Mouse (Mus musculus): ENCODE data around the gene Trip4.
A peak's percentile ranks its signal among the peaks of the same experiment; 100 is the strongest.

Gene Trip4

DNA sequence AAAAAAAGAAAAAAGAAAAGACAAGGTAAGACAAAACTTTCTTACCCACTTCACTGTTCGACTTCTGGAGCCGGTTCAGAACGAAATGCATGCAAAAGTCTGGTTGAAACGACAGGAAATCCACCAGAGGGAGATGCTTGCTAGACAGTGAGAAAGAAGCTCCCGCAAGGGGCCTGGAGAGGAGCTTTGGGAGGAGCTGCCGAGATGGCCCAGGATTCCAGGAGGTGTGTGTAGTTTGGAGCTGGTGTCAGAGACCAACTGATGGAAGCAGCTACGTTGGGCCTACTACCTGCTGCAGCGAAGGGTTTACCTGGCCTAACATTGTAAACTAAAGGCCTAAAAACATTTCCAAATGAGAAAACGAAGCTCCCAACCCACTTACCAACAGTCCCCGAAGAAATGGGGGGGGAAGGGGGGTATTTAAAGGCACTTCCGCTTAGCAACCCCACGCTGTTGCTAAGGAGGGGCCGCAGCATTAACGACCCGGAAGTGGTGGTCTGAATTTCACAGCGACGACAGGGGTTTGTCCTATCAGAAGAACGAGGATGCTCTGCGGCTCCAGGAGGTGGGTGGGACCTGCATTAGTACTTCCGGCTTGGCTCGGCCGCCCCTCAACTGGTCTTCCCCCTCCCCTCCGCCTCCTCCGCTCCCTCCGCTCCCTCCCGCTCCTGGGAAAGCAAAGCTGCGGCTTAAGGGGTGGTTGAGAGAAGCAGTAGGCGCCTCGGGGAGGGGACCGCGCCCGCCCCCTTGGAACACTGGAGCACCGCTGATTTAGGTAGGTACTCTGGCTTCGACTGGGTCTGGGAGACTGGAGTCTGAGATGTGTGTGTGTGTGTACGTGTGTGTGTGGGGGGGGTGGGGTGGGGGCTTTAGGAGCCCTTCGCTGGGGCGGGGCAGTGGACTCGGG lies at the start of gene Trip4, which contains the start of gene Csnk1g1:
Gene Trip4 (minus strand): TSS at position 401 of the 907 bp plus-strand sequence.
Gene Csnk1g1 (plus strand): TSS at position 531 of the 907 bp plus-strand sequence.
- DNase-seq = peak; percentile 87

DNA sequence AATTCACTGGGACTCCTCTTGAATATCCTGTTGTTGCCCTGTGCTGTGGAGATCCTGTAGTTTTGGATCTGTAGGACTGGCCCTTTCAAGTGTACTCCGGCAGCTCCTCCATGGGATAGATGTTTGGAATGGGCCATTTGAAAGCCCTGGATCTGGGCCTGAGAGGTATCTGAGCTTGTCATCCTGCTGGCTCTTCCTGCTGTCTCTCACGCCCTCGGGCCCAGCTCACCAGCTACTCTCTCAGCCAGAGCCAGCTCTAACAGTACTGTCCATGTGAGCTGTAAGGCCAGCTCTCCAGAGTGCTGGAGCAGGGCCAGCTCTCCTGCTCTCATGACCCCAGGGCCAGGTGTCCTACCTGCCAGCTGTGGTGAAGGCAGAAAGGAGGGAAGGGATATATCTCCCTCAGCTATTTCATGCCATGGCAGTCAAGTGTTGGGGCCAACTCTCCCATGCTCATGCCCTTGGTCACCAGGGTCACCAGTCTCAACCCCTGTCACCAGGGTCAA lies 42.5 kb upstream of the Trip4 start:
- no peak for DNase-seq

DNA sequence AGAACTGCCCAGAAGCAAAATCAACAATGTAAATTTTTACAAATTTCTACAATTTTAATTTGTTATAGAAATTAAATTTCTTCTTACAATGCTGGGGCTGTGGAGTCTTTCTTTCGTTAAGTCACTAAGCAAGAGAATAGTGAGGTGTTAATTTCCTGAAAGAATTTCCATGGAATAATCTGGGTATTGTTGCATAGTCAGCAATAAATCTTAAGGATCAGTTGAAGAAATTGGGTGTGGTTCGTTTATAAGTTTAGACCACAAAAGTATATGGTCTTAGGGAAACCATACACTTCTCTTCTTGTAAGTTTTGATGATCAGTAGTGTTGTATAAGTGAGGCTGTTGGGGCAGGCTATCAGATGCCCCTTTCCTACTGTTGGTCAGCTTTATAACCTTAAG lies 29.0 kb upstream of the Trip4 start:
- DNase-seq = no peak

DNA sequence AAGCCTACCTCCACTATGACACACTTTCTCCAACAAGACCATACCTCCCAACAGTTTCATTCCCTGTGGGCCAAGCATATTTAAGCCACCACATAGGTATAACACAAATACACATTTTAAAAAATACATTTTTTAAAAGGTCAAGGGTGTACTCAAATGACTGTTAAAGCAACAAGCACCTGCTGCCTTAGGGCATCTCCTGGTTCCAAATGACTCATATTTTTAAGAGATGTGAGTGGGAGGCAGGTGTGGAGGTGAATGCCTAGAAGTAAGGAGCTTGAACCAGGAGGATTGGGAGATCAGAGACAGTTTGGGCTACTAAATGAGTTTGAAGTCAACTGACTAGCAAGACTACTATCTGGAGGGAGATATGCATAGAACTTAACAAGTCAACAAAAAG lies 21.2 kb upstream of the Trip4 start:
- DNase-seq = no peak

DNA sequence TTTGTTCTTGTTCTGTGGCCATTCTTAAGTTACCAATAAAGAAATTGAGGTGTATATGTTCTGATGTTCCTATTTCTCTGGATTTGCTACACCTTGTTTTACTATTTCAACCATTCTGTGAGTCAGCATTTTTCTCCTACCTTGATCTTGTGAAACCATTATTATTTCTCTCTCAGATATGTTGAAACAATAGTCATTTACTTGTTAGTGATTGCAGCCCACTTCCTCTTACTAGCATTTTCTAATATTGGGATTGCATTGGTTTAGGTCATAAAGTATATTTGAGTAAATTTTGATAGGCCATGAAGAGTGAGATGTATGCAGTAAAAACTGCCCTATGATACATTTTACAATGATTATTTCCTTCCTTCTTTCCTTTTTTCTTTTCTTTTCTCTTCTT lies 19.9 kb upstream of the Trip4 start:
- no peak for DNase-seq

DNA sequence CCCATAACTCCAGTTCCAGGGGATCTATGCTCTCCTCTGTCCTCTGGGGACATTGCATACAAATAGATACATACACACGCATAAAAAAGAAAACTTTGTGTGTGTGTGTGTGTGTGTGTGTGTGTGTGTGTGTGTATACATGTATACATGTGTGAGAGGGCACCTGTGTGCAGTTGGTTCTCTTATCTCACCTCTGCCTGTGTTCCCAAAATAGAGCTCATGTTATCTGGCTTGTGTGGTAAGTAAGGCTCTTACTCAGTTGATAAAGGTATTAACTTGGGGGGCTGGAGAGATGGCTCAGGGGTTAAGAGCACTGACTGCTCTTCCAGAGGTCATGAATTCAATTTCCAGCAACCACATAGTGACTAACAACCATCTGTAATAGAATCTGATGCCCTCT lies 8.4 kb upstream of the Trip4 start:
- no peak for DNase-seq

DNA sequence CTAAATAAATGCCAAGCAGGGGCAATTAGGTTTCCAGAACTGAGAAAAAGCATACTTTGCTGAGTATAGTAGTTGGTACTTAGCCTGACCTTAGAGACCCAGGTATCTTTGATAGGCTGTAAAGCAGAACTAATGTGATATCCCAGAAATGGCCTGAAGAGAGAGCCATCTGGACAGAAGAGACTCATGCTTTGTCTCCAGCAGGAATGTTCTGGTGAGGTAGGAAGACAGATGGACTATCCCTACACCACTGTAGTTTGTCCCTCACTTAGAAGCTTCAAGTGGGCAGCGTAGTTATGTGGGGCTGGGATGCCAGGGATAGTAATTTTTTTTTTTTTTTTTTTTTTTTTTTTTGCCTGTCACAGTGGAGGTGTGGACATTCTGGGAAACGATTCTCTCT lies 5.4 kb upstream of the Trip4 start:
- DNase-seq = no peak

DNA sequence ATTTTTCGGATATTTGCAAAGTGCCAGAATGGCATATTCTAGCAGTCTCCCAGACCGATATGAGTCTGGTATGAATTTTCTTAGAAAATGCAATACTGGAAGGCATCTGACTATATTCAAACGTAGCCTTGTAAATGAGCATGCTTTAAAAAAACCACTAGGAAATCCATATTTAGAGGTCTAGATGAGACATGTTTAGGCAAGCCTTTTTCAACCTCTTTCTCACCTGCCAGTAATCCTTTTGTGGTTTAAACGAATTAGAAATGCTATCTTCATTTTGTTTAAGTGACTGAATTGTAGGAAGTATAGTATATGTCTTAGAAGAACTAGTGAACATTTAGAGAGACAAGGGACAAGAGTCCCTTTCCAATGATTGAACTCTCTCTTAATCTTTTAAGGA lies 1.2 kb upstream of the Trip4 start:
- no peak for DNase-seq

DNA sequence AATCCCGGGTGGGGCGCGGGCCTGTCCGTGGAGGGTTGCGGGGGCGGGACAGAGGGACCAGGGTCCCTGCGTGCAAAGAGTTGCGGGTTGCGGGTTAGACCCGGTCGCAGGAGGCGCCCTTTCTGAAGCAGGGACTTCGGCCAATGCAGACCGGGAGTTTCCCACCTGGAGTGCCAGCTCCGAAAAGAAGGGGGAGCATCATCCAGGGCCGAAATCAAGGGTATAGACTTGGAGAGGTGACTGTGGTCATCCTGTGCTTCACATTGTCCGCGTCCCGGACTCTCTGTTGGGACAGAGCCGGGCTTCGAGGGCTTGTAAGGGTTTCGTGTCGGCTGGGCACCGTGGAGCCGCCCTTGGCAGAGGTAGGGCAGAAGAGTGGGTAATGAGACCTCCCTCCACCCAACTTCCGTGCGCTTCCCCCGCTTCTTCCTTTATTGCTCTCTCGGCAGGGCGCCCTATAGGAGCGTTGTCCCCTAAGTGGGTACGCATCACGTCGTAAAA lies 757 bp upstream of the Trip4 start:
- peak; percentile 62 for DNase-seq

DNA sequence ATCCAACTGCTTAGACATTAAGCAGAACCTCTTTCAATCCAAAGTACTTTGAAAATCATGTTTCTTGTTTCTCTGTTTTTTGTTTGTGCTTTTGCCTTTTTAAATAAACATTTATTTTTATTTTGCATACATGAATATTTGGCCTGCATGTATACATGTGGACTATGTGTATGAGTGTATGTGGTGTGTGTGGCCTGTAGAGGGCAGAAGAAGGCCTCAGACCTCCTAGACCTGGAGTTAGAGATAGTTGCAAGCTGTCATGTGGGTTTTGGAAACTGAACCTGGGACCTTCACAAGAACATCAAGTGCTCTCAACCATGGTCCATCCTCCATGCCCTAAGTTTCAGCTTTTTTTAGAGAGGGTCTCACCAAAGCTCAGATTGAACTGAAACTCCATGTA lies 5.2 kb downstream of the Trip4 start:
- DNase-seq = no peak

DNA sequence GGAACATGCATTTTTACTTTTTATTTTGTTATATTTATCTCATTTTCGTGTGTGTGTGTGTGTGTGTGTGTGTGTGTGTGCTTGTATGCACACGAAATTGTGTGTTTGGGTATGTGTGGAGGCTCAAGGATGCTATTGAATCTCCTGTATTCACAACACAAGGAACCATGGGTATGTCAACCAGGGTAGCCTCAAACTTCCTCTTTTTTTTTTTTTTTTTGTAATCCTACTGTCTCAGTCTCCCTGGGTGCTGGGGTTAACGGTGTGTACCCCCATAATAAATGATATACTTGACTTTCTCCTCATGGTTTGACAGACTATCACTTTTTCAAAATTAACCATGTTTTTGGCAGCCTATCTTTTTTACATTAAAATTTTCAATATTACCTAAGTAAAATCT lies 5.7 kb downstream of the Trip4 start:
- no peak for DNase-seq

DNA sequence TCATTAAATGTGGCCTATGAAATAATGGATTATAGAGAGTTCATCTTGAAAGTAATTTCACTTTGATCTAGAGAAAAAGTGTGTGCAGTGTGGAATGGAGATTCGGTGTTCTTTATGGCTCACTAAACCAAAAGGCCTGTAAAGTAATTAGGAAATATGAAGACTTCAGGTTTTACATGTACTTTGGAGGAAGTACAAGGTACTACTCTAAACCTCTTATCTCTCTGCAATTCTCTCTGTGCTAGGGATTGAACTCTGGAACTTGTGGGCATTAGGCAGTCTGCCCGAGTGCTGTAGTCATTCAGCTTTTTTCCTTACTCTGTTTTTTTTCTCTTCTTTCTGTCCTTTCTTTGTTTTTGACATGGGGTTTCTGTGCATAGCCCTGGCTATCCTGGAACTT lies 11.6 kb downstream of the Trip4 start:
- no peak for DNase-seq

DNA sequence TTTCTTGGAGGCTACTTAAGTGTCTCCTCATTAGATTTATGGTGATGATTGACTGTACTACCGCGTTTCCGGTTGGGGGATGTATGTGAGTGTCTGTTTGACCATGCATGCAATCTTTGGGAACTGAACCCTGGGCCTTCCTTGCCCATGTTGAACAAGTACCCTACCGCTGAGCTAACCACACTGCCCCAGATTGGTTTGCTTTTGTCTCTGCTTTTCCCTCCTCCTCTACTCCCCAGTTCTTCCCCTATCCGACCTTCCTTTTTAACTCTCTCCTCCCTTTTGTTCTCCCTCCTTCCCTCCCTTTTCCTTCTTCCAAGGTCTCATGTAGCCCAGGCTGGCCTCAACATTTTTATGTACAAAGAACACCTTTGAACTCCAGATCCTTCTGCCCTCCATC lies 17.5 kb downstream of the Trip4 start:
- DNase-seq = no peak

DNA sequence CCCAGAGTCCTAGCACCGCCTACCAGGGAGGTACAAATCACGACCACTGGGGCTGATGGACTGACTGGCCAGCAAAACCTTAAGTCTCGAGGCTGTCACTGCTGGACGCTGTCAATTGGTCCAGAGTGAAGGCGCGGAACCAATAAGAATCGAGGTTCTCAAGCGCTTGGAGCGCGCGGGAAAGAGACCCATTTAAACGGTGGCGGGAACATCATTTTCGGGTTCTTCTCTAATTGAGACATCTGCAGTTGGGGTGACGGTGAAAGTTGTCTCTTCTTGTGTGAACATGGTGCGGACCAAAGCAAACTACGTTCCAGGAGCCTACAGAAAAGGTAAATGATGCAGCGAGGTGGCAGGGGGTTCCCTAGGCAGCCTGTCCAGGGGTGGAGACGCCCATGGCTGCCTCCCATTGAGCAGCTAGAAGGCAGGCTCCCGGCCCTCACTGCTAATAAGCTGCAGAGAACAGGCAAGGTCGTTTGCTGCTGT lies 18.4 kb downstream of the Trip4 start, which contains the start of gene Pclaf:
Gene Pclaf (plus strand): TSS at position 95 of the 486 bp plus-strand sequence.
- peak; percentile 47 for DNase-seq

DNA sequence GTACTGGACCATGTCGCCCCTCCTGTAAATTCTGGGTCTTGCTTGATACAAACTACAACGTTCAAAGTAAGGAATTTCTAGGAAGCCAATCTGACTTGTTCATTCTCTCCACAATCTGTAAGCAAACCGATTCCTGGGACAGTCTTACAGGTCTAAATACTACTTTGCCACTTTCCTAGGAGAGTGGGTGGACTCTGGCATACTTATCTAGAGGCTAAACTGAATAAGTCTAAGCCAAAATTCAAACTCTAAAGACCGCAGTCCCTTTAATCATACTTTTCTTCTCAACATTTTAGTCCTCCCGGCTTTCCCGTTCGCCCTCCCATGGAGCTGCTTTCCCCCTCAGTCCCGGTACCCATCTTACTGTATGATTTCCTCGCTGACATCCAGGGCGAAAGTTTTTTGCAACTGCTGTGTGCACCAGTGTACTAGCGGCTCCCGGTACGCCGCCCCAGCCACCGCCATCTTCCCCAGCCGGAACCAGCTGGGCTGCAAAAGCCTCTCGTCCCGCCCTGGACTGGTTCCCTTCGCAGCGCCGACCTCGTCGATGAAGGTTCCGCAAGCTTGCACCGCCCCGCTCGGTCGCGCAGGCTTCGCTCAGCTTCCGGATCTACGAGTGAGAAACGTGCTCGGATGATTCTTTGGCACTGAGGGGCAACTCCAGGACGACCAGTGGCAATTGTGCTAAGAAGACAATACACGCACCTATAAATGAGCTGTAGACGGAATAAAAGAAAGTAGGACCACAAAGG lies 23.9 kb downstream of the Trip4 start:
- peak; percentile 89 for DNase-seq

DNA sequence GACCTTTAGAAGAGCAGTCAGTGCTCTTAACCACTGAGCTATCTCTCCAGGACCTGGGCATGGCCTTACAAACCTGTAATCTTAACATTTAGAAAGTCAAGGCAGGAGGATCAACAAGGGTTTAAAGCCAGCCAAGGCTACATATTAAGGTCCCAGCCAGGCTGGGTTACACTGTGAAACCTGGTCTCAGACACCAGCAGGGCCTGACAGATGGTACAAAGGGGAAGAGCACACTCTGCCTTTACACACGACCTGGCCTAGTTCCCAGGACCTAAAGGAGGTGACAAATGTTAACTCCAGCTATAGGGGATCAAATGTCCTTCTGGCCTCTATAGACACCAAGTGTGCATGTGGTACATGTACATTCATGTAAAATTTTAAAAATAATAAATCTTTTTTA lies 48.9 kb downstream of the Trip4 start:
- no peak for DNase-seq

DNA sequence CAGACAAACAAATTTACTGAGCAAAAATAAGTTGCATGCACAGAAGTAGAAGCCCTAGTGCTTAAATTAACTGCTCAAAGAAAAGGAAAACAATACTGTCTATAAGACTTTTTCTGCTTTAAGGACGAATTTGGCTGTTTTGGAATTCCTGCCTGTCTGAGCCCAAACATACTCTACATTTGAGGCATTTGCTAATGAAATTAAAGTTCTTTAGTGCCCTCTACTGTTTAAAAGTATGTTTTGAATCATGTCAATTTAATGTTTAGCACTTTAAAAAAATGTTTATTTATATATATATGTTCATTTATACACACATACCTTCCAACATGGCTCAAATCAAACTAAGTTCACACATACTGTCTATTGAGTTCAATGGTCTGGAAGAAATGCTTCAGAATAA lies 58.4 kb downstream of the Trip4 start:
- no peak for DNase-seq

DNA sequence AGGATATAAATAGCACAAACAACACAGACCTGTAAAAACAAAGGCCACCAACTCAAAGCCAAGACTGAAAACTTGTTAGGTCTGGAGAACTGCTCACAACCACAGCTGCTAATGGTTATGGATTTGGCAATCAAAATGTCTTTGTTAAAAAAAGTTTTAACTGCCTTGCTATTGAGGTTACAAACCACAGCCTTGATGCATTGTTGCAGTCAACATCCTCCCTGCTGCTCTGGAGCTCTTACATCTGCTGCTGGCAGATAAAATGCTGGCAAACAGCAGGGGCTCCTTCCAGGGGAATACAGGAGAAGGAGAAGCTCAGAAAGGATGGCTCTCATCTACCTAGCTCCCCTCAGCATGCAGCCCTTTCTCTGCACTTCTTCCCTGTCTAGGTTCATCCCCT lies 60.4 kb downstream of the Trip4 start:
- DNase-seq = no peak

DNA sequence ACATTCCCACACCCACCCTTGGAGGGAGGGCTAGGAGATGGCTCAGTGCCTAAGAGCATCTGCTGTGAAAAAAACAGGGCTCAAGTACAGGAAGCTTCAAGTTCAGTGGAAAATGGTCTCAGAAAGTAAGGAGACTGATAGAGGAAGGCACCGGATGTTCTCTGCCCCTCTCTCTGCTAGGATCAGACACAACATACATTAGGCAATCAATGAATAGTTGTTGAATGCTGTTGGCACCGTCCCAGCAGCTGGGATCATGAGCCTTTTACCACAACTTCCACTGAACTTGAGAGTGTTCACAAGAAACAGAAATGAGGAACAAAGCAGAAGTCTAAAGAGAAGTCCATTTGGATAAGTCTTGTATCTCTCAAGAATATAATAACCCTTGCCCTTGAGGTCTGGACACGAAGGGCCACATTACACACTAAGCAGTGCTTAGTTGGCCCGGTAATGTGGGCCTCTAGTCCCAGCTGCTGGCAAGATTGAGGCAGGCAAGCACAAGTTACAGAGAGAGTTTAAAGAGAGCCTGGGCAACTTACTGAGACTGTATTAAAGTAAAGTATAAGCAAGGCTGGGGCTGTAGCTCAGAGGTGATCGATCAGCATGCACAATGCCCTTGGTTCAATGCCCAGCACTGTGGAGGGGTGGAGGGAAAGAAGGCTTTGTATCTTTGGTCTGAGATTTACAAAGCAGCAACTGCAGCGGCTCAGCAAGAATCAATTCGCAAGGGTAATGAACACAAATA lies 64.0 kb downstream of the Trip4 start:
- peak; percentile 28 for DNase-seq

DNA sequence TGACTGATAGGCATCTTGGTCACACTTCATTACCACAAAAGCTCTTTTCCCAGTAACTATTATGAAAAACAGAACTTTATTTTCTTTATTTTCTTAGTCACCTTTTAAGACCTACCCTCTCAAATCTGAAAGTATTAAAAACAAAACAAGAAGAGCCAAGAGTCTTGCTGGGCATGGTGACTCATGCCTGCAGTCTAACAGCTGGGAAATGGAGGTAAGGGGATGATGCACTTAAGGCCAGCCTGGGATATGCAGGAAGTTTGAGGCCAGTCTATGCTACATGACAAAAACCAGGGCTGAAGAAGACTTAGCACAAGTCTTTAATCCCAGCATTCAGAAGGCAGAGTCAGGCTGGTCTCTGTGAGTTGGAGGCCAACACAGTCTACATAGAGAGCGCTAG lies 68.8 kb downstream of the Trip4 start:
- DNase-seq = no peak

DNA sequence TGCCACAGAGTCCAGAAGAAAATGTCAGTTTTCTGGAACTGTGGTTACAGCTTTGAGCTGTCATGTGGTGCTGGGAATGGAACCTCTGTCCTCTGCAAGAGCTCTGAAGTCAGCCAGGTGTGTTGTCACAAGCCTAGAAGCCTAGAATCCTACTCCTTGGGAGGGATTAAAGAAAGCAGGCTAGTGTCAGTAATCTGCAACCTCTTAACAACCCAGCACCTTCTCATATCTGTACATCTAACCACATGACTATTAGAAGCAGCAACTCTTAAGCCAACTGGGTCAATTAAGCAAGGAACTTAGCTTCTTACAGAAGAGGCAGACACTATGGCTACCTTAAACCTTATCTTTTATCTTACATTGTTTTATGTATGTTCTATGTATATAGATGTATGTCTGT lies 71.7 kb downstream of the Trip4 start:
- no peak for DNase-seq

DNA sequence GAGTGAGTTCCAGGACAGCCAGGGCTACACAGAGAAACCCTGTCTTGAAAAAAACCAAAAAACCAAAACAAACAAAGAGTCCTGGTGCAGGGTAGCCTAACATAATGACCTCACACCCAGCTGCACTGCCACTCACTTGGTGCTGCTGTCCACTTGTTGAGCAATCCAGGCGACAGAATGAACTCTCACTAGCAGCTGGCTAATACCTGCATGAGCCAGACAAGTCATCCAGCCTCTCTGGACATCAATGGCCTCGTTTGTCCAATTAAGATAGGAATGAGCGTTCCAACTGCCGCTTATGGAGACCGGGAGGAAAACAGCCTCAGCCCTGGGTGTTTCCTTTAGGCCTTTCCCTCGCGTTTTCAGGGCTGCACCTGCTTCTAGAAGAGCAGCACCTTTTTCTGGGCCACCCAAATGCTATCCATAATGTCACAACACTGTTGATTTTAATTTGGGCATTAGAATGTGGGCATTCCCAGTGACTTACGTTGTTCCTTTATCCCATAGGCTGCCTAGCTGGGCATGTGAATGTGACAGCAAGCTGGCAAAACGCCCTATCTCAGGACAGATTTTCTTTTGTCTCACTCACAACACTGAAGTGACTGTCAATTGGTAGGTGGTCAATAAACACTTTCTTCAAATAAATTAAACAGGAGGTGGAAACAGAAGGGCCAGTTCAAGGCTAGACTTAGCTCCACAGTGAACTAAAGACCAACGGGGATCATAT lies 73.8 kb downstream of the Trip4 start:
- no peak for DNase-seq

Data from right cerebral cortex, postnatal 4 days (tissue).